Mouse (Mus musculus) stomach, postnatal 0 days (tissue): ENCODE measurements around the gene Clec4n. TPM values are rescaled to one million over a fixed set of nuclear protein-coding genes. Genes with fewer than 3 reads are reported as not detected.

Source experiments
- ATAC-seq: fragments of 200-750 bp; cut with Nextera tagmentation; 2 replicates; pipeline ENCODE4 v1.8.0; 2017; ENCODE audit not compliant: low FRiP score, low TSS enrichment
- DNase-seq: peaks from one replicate; pipeline ENCODE4 v3.0.0-alpha.2; 2016; ENCODE audit warnings: low spot score
- H3K27ac ChIP-seq: fragments of 300-500 bp; sonication (generic); replicated peaks from 2 replicates; pipeline ENCODE4 v1.5.1; 2014; ENCODE audit warnings: mild to moderate bottlenecking, control low read depth
- H3K27me3 ChIP-seq: fragments of 300-500 bp; sonication (generic); 2 replicates; pipeline ENCODE4 v1.6.1; 2014; ENCODE audit warnings: low read length; ENCODE audit not compliant: control insufficient read depth, insufficient read depth
- H3K36me3 ChIP-seq: fragments of 300-500 bp; sonication (generic); 2 replicates; pipeline ENCODE4 v1.6.1; 2014; ENCODE audit warnings: low read length, mixed read lengths; ENCODE audit not compliant: control insufficient read depth, insufficient read depth
- H3K4me1 ChIP-seq: fragments of 300-500 bp; sonication (generic); replicated peaks from 2 replicates; pipeline ENCODE4 v1.6.1; 2014; ENCODE audit warnings: antibody characterized with exemption; ENCODE audit not compliant: control insufficient read depth, insufficient read depth
- H3K4me2 ChIP-seq: fragments of 300-500 bp; sonication (generic); replicated peaks from 2 replicates; pipeline ENCODE4 v1.6.1; 2014; ENCODE audit warnings: low read depth, mild to moderate bottlenecking, control low read depth, moderate library complexity
- H3K4me3 ChIP-seq: fragments of 300-500 bp; sonication (generic); 2 replicates; pipeline ENCODE4 v1.5.1; 2014; ENCODE audit warnings: low read depth, low read length, control low read depth
- H3K9ac ChIP-seq: fragments of 300-500 bp; sonication (generic); 2 replicates; pipeline ENCODE4 v1.6.1; 2014; ENCODE audit warnings: mild to moderate bottlenecking, low read length, control low read depth, mixed read lengths
- H3K9me3 ChIP-seq: fragments of 300-500 bp; sonication (generic); 2 replicates; pipeline ENCODE4 v1.6.1; 2016; ENCODE audit warnings: low read length; ENCODE audit not compliant: control insufficient read depth
- CTCF ChIP-seq: IDR thresholded peaks from 2 replicates; pipeline ENCODE4 v1.5.1; 2016; ENCODE audit warnings: antibody characterized with exemption, low read depth, mild to moderate bottlenecking, moderate library complexity
- EP300 ChIP-seq: optimal IDR thresholded peaks from 2 replicates; pipeline ENCODE3; 2016; ENCODE audit warnings: antibody characterized with exemption
- whole genome bisulfite sequencing: fragments of 180-500 bp; shearing (Covaris S2); extraction: QIAGEN DNeasy Blood & Tissue Kit; methylation state at CpG from one replicate; pipeline ENCODE4 v1.1.7; 2014; 5-methylcytosine and 5-hydroxymethylcytosine counted together
- polyA plus RNA-seq: library from polyadenylated mRNA; unstranded; fragments of >200 nt; fragmentation: Nextera tagmentation; extraction: Ambion mirVana; gene quantifications from 2 replicates; pipeline ENCODE4 v1.2.1, GENCODE M21; 2015

Clec4n gene
- polyA plus RNA-seq, 1 experiment from 2014 or later, result 6.4 TPM

- Histone ChIP-seq H3K36me3 (no peaks in the 10 kb centered on the region), H3K4me2 (no peak overlapping the region), H3K4me3 (no peak overlapping the region), H3K9me3 (no peaks in the 10 kb centered on the region), H3K27me3 (no peaks in the 10 kb centered on the region), H3K27ac (no peak overlapping the region), H3K9ac (no peak overlapping the region), H3K4me1 (no peaks in the 10 kb centered on the region)
- WGBS, result 80% methylated on average over 4 of the region's 4 CpGs
- ATAC-seq, result no peak
- DNase-seq, result no peak
- TF ChIP-seq EP300 (no peak), CTCF (no peak)
Observed at GRCm38 (mm10) chr6:123259889-123260603, 30.4 kb downstream of the Clec4n start.

GRCm38 (mm10) chr6:123260868-123261267 is 31.2 kb downstream of the Clec4n start:
- ATAC-seq, result no peak
- TF ChIP-seq CTCF (no peak), EP300 (no peak)

GRCm38 (mm10) chr6:123261555-123262161 is 32.0 kb downstream of the Clec4n start, which contains the start of gene Clec4d:
Clec4d (plus strand) TSS chr6:123262111.
- Histone ChIP-seq H3K27ac (no peak within 1 kb of the TSS), H3K27me3 (no peaks in the 10 kb centered on the region), H3K4me1 (no peaks in the 10 kb centered on the region), H3K4me2 (no peak within 1 kb of the TSS), H3K9ac (no peak within 1 kb of the TSS), H3K4me3 (no peak within 1 kb of the TSS), H3K36me3 (no peaks in the 10 kb centered on the region), H3K9me3 (no peaks in the 10 kb centered on the region)
- peak; percentile 38 for TF ChIP-seq CTCF
- no peak for TF ChIP-seq EP300
- 68% methylated on average over 4 of the region's 4 CpGs for WGBS
- DNase-seq (no peak), ATAC-seq (no peak)

More at GRCm38 (mm10) chr6:123260868-123261267, 31.2 kb downstream of the Clec4n start:
- Histone ChIP-seq H3K4me1 (no peaks in the 10 kb centered on the region), H3K9me3 (no peaks in the 10 kb centered on the region), H3K4me3 (no peak overlapping the region), H3K4me2 (no peak overlapping the region), H3K27me3 (no peaks in the 10 kb centered on the region), H3K36me3 (no peaks in the 10 kb centered on the region), H3K9ac (no peak overlapping the region), H3K27ac (no peak overlapping the region)
- no peak for DNase-seq
- WGBS, result 88% methylated on average over 1 of the region's 1 CpGs

DNA sequence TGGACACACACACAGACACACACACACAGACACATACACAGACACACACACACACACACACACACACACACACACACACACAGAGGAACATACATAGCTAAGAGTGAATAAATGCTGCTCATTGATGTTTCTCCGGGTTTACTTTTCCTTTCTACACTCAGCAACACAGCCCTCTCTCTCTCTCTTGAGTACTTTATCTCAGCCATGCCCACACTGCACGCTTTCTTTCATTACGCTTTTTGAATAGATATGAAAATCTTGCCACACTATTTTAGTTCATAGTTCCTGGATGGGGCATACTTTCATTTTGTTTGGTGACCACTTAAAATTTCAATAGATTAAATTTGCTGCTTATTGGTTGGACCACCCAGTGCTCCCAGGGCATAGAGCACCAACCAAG is 34.6 kb downstream of the Clec4n start:
- Histone ChIP-seq H3K4me3 (no peak overlapping the region), H3K36me3 (no peaks in the 10 kb centered on the region), H3K4me1 (no peaks in the 10 kb centered on the region), H3K27me3 (no peaks in the 10 kb centered on the region), H3K4me2 (no peak overlapping the region), H3K9ac (no peak overlapping the region), H3K9me3 (no peaks in the 10 kb centered on the region), H3K27ac (no peak overlapping the region)
- WGBS, result 89% methylated on average over 3 of the region's 3 CpGs
- DNase-seq (no peak), ATAC-seq (no peak)
- TF ChIP-seq CTCF (no peak), EP300 (no peak)

GRCm38 (mm10) chr6:123265809-123266208 is 36.2 kb downstream of the Clec4n start:
- WGBS, result 85% methylated on average over 4 of the region's 4 CpGs
- no peak overlapping the region for H3K4me2 ChIP-seq
- no peak overlapping the region for H3K27ac ChIP-seq
- DNase-seq, result no peak
- no peaks in the 10 kb centered on the region for H3K36me3 ChIP-seq
- no peak overlapping the region for H3K4me3 ChIP-seq
- H3K9ac ChIP-seq, result no peak overlapping the region
- H3K27me3 ChIP-seq, result no peaks in the 10 kb centered on the region
- no peaks in the 10 kb centered on the region for H3K4me1 ChIP-seq
- TF ChIP-seq EP300, result no peak
- TF ChIP-seq CTCF, result no peak
- no peak for ATAC-seq
- no peaks in the 10 kb centered on the region for H3K9me3 ChIP-seq

DNA sequence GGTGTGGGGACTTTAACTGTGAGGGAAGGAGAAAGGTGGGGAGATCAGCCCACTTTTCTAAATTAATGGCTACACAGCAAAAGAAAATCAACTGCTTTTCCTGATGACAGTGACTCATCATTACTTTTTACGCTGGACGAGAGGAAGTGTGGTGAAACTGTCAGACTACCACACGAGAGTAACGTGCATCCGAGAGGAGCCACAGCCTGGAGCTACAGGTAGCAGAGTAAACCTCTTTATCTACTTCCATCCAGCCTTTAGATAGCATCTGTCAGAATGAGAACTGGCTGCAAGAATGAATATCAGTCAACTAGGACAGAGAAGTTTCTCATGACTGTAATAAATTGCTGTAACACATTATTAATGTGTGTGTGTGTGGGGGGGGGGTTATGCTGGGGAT is 37.3 kb downstream of the Clec4n start:
- Histone ChIP-seq H3K4me3 (no peak overlapping the region), H3K4me2 (no peak overlapping the region), H3K36me3 (no peaks in the 10 kb centered on the region), H3K9me3 (no peaks in the 10 kb centered on the region), H3K27ac (no peak overlapping the region), H3K27me3 (no peaks in the 10 kb centered on the region), H3K4me1 (no peaks in the 10 kb centered on the region), H3K9ac (no peak overlapping the region)
- DNase-seq (no peak), ATAC-seq (no peak)
- WGBS, result 72% methylated on average over 5 of the region's 5 CpGs
- no peak for TF ChIP-seq EP300
